Mouse (Mus musculus): ENCODE measurements around the gene Hsp90aa1.
A peak's percentile ranks its signal among the peaks of the same experiment; 100 is the strongest.
"Not testable (repeated sequence)": the region's sequence is repeated elsewhere in the genome, so short reads cannot be mapped to it uniquely, and the experiment has no call there.

Gene Hsp90aa1

GRCm38 (mm10) chr12:110702556-110702955, at the start of gene Hsp90aa1:
Hsp90aa1 (minus strand) TSS chr12:110702728.
- DNase-seq (ENCODE audit: low spot score) = no peak

GRCm38 (mm10) chr12:110750770-110751439, 48.4 kb upstream of the Hsp90aa1 start:
- no peak for DNase-seq (ENCODE audit: low spot score)

GRCm38 (mm10) chr12:110738158-110738921, 35.8 kb upstream of the Hsp90aa1 start:
- peak; percentile 24 for DNase-seq (ENCODE audit: low spot score)

- DNase-seq (ENCODE audit: low spot score) = peak; percentile 98
Observed at GRCm38 (mm10) chr12:110737170-110738157, 34.9 kb upstream of the Hsp90aa1 start, which contains the start of gene Wdr20. Wdr20 (plus strand) TSS chr12:110737944.

- no peak for DNase-seq (ENCODE audit: low spot score)
Observed at GRCm38 (mm10) chr12:110736641-110737040, 34.1 kb upstream of the Hsp90aa1 start.

GRCm38 (mm10) chr12:110733254-110733653, 30.7 kb upstream of the Hsp90aa1 start:
- DNase-seq (ENCODE audit: low spot score) = not testable (repeated sequence)

- DNase-seq (ENCODE audit: low spot score) = no peak
Observed at GRCm38 (mm10) chr12:110726428-110726827, 23.9 kb upstream of the Hsp90aa1 start.

- no peak for DNase-seq (ENCODE audit: low spot score)
Observed at GRCm38 (mm10) chr12:110725489-110725888, 23.0 kb upstream of the Hsp90aa1 start.

- no peak for DNase-seq (ENCODE audit: low spot score)
Observed at GRCm38 (mm10) chr12:110725051-110725450, 22.5 kb upstream of the Hsp90aa1 start.

- peak; percentile 81 for DNase-seq (ENCODE audit: low spot score)
Observed at GRCm38 (mm10) chr12:110716004-110716403, 13.5 kb upstream of the Hsp90aa1 start.

GRCm38 (mm10) chr12:110714215-110714614, 11.7 kb upstream of the Hsp90aa1 start:
- no peak for DNase-seq (ENCODE audit: low spot score)

- no peak for DNase-seq (ENCODE audit: low spot score)
Observed at GRCm38 (mm10) chr12:110713784-110714183, 11.3 kb upstream of the Hsp90aa1 start.

GRCm38 (mm10) chr12:110711270-110711669, 8.7 kb upstream of the Hsp90aa1 start:
- no peak for DNase-seq (ENCODE audit: low spot score)

- DNase-seq (ENCODE audit: low spot score) = no peak
Observed at GRCm38 (mm10) chr12:110707451-110707850, 4.9 kb upstream of the Hsp90aa1 start.

- peak; percentile 82 for DNase-seq (ENCODE audit: low spot score)
Observed at GRCm38 (mm10) chr12:110706337-110707231, 4.1 kb upstream of the Hsp90aa1 start.

GRCm38 (mm10) chr12:110705419-110705818, 2.9 kb upstream of the Hsp90aa1 start:
- not testable (repeated sequence) for DNase-seq (ENCODE audit: low spot score)

- no peak for DNase-seq (ENCODE audit: low spot score)
Observed at GRCm38 (mm10) chr12:110703682-110704081, 1.2 kb upstream of the Hsp90aa1 start.

- DNase-seq (ENCODE audit: low spot score) = peak; percentile 84
Observed at GRCm38 (mm10) chr12:110703008-110703471, 512 bp upstream of the Hsp90aa1 start.

- peak; percentile 82 for DNase-seq (ENCODE audit: low spot score)
Observed at GRCm38 (mm10) chr12:110701363-110701762, 1.2 kb downstream of the Hsp90aa1 start.

GRCm38 (mm10) chr12:110700730-110701129, 1.8 kb downstream of the Hsp90aa1 start:
- DNase-seq (ENCODE audit: low spot score) = peak; percentile 38

GRCm38 (mm10) chr12:110699171-110699547, 3.4 kb downstream of the Hsp90aa1 start:
- DNase-seq (ENCODE audit: low spot score) = no peak
